Mouse (Mus musculus) spleen, adult 2 months (tissue): ENCODE measurements around the gene Fbxl17. TPM values are rescaled to one million over a fixed set of nuclear protein-coding genes. Genes with fewer than 3 reads are reported as not detected.

ENCODE experiments used
- DNase-seq, 2 experiments: peaks; one replicate each; pipeline versions ENCODE4 v3.0.0 to v3.0.0-alpha.2; 2012 to 2021; ENCODE audit warnings: low spot score in 2 of 2, low read depth in 1 of 2
- H3K27ac ChIP-seq: fragments of 200-500 bp; 2 replicates; pipeline ENCODE4 v1.5.1; 2012; ENCODE audit warnings: low read length, inconsistent platforms; ENCODE audit not compliant: insufficient read depth
- H3K27me3 ChIP-seq: fragments of 200-500 bp; 2 replicates; pipeline ENCODE4 v1.6.1; 2012; ENCODE audit warnings: mild to moderate bottlenecking, moderate library complexity, low read length, inconsistent platforms; ENCODE audit not compliant: control insufficient read depth, insufficient read depth
- H3K36me3 ChIP-seq: fragments of 200-500 bp; 2 replicates; pipeline ENCODE4 v1.6.1; 2012; ENCODE audit warnings: mild to moderate bottlenecking, low read length, inconsistent platforms; ENCODE audit not compliant: control insufficient read depth, insufficient read depth
- H3K4me1 ChIP-seq: fragments of 200-500 bp; 2 replicates; pipeline ENCODE4 v1.6.1; 2011; ENCODE audit warnings: inconsistent platforms; ENCODE audit not compliant: control insufficient read depth, insufficient read depth, insufficient read length
- H3K4me3 ChIP-seq: fragments of 200-500 bp; 2 replicates; pipeline ENCODE4 v1.5.1; 2011; ENCODE audit warnings: mild to moderate bottlenecking, inconsistent platforms; ENCODE audit not compliant: insufficient read depth, insufficient read length; ENCODE audit errors: extremely low read depth
- CTCF ChIP-seq: fragments of 200-500 bp; IDR thresholded peaks from 2 replicates; pipeline ENCODE4 v1.5.1; 2011; ENCODE audit warnings: mild to moderate bottlenecking, inconsistent platforms; ENCODE audit not compliant: insufficient read depth, insufficient read length, insufficient replicate concordance; ENCODE audit errors: extremely low read depth
- POLR2A ChIP-seq: fragments of 200-500 bp; IDR thresholded peaks from 2 replicates; pipeline ENCODE4 v1.6.1; 2011; ENCODE audit warnings: low read depth, low read length, inconsistent platforms
- WGBS: fragments of 180-500 bp; shearing (Covaris S2); methylation state at CpG from one replicate; pipeline ENCODE4 v1.1.7; 2018; 5-methylcytosine and 5-hydroxymethylcytosine counted together
- polyA plus RNA-seq: library from polyadenylated mRNA; depleted of rRNA; stranded (reverse); fragments of >200 nt; gene quantifications from 2 replicates; pipeline ENCODE4 v1.2.3, GENCODE M21; 2012

Gene Fbxl17
- polyA plus RNA-seq, 1 experiment = 4.7 TPM

GRCm38 (mm10) chr17:63445212-63445611 is 54.6 kb downstream of the Fbxl17 start:
- no peak for DNase-seq
- Histone ChIP-seq H3K36me3 (no peaks in the 10 kb centered on the region), H3K4me3 (no peak overlapping the region), H3K27ac (no peak overlapping the region), H3K27me3 (no peaks in the 10 kb centered on the region), H3K4me1 (no peaks in the 10 kb centered on the region)
- 86% methylated on average over 4 of the region's 4 CpGs for WGBS
- TF ChIP-seq CTCF (no peak), POLR2A (no peak)

GRCm38 (mm10) chr17:63437424-63437823 is 62.4 kb downstream of the Fbxl17 start:
- DNase-seq = no peak
- H3K4me3 ChIP-seq = no peak overlapping the region
- no peak overlapping the region for H3K27ac ChIP-seq
- TF ChIP-seq CTCF (no peak), POLR2A (no peak)
- 93% methylated on average over 6 of the region's 6 CpGs for WGBS
- H3K36me3 ChIP-seq = no peaks in the 10 kb centered on the region
- H3K4me1 ChIP-seq = no peaks in the 10 kb centered on the region
- no peaks in the 10 kb centered on the region for H3K27me3 ChIP-seq

- Histone ChIP-seq H3K36me3 (no peaks in the 10 kb centered on the region), H3K27me3 (no peaks in the 10 kb centered on the region), H3K4me1 (no peaks in the 10 kb centered on the region), H3K27ac (no peak overlapping the region), H3K4me3 (no peak overlapping the region)
- TF ChIP-seq CTCF (no peak), POLR2A (no peak)
- whole genome bisulfite sequencing = 86% methylated on average over 6 of the region's 6 CpGs
- DNase-seq = no peak
These were observed 65.7 kb downstream of the Fbxl17 start for GRCm38 (mm10) chr17:63434081-63434480.

- no peak overlapping the region for H3K4me3 ChIP-seq
- WGBS = 67% methylated on average over 7 of the region's 7 CpGs
These were observed 68.2 kb downstream of the Fbxl17 start for GRCm38 (mm10) chr17:63431650-63432049.

GRCm38 (mm10) chr17:63430395-63431075 is 69.3 kb downstream of the Fbxl17 start:
- no peak for DNase-seq
- TF ChIP-seq POLR2A (no peak), CTCF (no peak)
- H3K4me1 ChIP-seq = no peaks in the 10 kb centered on the region
- no peaks in the 10 kb centered on the region for H3K36me3 ChIP-seq
- no peak overlapping the region for H3K27ac ChIP-seq
- H3K4me3 ChIP-seq = peak overlapping the region; percentile 6; the same call in 1 of the 2 replicates
- H3K27me3 ChIP-seq = no peaks in the 10 kb centered on the region
- WGBS = 28% methylated on average over 17 of the region's 17 CpGs

More at GRCm38 (mm10) chr17:63431650-63432049, 68.2 kb downstream of the Fbxl17 start:
- Histone ChIP-seq H3K36me3 (no peaks in the 10 kb centered on the region), H3K27ac (no peak overlapping the region), H3K27me3 (no peaks in the 10 kb centered on the region), H3K4me1 (no peaks in the 10 kb centered on the region)
- TF ChIP-seq CTCF (no peak), POLR2A (no peak)
- DNase-seq = no peak

- no peak overlapping the region for H3K27ac ChIP-seq
- DNase-seq = no peak
- no peak overlapping the region for H3K4me3 ChIP-seq
- no peak for TF ChIP-seq CTCF
- TF ChIP-seq POLR2A = no peak
- H3K36me3 ChIP-seq = no peaks in the 10 kb centered on the region
- 93% methylated on average over 4 of the region's 4 CpGs for WGBS
- H3K4me1 ChIP-seq = peaks cover 3% of the 10 kb centered on the region; the same call in 1 of the 2 replicates
- no peaks in the 10 kb centered on the region for H3K27me3 ChIP-seq
These were observed 76.0 kb downstream of the Fbxl17 start for GRCm38 (mm10) chr17:63423851-63424250.

GRCm38 (mm10) chr17:63422685-63423084 is 77.1 kb downstream of the Fbxl17 start:
- peaks cover 3% of the 10 kb centered on the region; the same call in 1 of the 2 replicates for H3K4me1 ChIP-seq
- no peak for TF ChIP-seq CTCF
- TF ChIP-seq POLR2A = no peak
- no peak for DNase-seq
- H3K27ac ChIP-seq = no peak overlapping the region
- H3K4me3 ChIP-seq = no peak overlapping the region
- no peaks in the 10 kb centered on the region for H3K36me3 ChIP-seq
- 77% methylated on average over 5 of the region's 5 CpGs for WGBS
- no peaks in the 10 kb centered on the region for H3K27me3 ChIP-seq
